Mouse (Mus musculus): Measurements from ENCODE around the gene Zfp692. TPM values are rescaled to one million over a fixed set of nuclear protein-coding genes. Genes with fewer than 3 reads are reported as not detected.

The Zfp692 gene
- total and polyA plus RNA-seq, 2 experiments from 2014 or later, result 19.7 to 27.8 TPM

DNA sequence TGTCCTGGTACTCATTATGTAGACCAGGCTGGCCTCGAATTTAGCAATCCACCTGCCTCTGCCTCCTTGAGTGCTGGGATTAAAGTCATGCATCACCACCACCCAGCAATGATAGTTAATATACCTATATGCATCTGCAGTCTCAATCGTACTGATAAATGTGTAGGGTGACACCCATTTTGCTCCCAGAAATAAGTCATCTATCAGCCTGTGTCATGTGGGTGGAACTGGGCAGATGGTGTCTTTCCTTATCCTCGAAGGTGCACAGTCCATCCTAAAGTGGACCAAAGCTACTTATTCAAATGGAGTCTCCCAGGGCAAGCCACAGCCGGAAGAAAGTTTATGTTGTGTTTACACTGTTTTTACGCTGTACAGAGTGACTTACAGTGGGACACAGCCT, 44.3 kb downstream of the Zfp692 start:
- no peak overlapping the region for H3K9ac ChIP-seq (replicated peaks; ENCODE audit: low read length)
- H3K4me1 ChIP-seq (ENCODE audit: insufficient read depth, low read length), result no peaks in the 10 kb centered on the region

DNA sequence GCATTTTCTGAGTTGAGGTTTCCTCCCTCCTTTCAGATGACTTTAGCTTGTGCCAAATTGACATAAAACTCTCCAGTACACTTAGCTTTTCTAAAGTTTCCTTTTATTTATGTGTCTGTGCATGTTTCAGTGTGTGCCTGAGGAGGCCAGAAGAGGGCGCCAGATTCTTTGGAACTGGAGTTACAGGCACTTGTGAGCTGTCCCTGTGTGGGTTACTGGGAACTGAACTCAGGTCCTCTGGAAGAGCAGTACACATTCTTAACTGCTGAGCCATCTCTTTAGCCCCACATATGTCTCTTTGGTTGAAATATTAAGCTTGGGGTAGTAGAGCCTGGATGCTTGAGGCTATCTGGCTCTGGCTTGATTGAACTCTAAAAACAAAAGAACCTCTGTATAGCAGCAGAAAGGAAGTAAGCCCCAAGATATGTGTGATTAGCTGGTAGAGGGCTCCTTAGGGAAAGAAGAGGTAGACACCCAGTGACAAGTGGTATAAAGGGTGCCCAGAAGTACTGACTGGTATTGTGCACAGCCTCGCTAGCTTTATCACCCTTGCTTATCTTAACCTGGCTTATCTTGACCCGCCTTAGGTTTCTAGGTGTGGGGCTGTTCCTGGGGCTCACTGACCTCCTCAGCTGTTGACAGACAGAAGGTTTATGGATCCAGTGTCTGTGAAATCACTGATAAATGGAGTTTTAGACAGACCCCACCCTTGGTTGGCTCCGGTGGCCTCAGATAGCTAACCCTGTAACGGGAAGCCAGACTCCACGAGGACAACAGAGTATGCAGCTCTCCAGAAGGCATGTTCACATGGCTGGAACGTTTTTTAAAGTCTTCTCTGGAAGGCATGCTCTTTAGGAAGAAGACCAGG, 46.0 kb downstream of the Zfp692 start:
- H3K27me3 ChIP-seq (ENCODE audit: insufficient read depth, low read length), result no peaks in the 10 kb centered on the region
- no peaks in the 10 kb centered on the region for H3K9me3 ChIP-seq (ENCODE audit: low read length)
- no peak overlapping the region for H3K27ac ChIP-seq
- no peak overlapping the region for H3K9ac ChIP-seq (replicated peaks; ENCODE audit: low read length)
- 69% methylated on average over 7 of the region's 7 CpGs for WGBS
- ATAC-seq, result no peak
- H3K4me1 ChIP-seq (ENCODE audit: insufficient read depth, low read length), result no peaks in the 10 kb centered on the region
- TF ChIP-seq CTCF (IDR thresholded peaks at IDR 0.05; ENCODE audit: low read depth), result peak; percentile 21; the same call in 1 of the 2 replicates
- H3K4me2 ChIP-seq (ENCODE audit: low read depth, low read length), result no peak overlapping the region
- 0 out of 2 replicates have a peak, but pooled peaks cover 2% of the 10 kb centered on the region for H3K36me3 ChIP-seq (ENCODE audit: insufficient read depth, low read length)
- no peak for DNase-seq (ENCODE audit: low spot score)
- no peak overlapping the region for H3K4me3 ChIP-seq (ENCODE audit: low read length)

More for the DNA sequence above, 44.3 kb downstream of the Zfp692 start:
- 87% methylated on average over 5 of the region's 5 CpGs for WGBS
- Histone ChIP-seq H3K4me2 (ENCODE audit: low read depth, low read length) (no peak overlapping the region), H3K9me3 (ENCODE audit: low read length) (no peaks in the 10 kb centered on the region), H3K27ac (no peak overlapping the region), H3K27me3 (ENCODE audit: insufficient read depth, low read length) (no peaks in the 10 kb centered on the region), H3K4me3 (ENCODE audit: low read length) (no peak overlapping the region), H3K36me3 (ENCODE audit: insufficient read depth, low read length) (peaks cover 16% of the 10 kb centered on the region)
- ATAC-seq (no peak), DNase-seq (ENCODE audit: low spot score) (no peak)
- no peak for TF ChIP-seq CTCF (IDR thresholded peaks at IDR 0.05; ENCODE audit: low read depth)

- H3K9ac ChIP-seq (replicated peaks; ENCODE audit: low read length), result no peak overlapping the region
- WGBS, result 79% methylated on average over 3 of the region's 3 CpGs
- no peaks in the 10 kb centered on the region for H3K27me3 ChIP-seq (ENCODE audit: insufficient read depth, low read length)
- H3K4me3 ChIP-seq (ENCODE audit: low read length), result no peak overlapping the region
- no peaks in the 10 kb centered on the region for H3K9me3 ChIP-seq (ENCODE audit: low read length)
- no peak overlapping the region for H3K27ac ChIP-seq
- no peak overlapping the region for H3K4me2 ChIP-seq (ENCODE audit: low read depth, low read length)
- no peak for ATAC-seq
- no peaks in the 10 kb centered on the region for H3K4me1 ChIP-seq (ENCODE audit: insufficient read depth, low read length)
- TF ChIP-seq CTCF (IDR thresholded peaks at IDR 0.05; ENCODE audit: low read depth), result no peak
- no peak for DNase-seq (ENCODE audit: low spot score)
- no peaks in the 10 kb centered on the region for H3K36me3 ChIP-seq (ENCODE audit: insufficient read depth, low read length)
Measured at GRCm38 (mm10) chr11:58353709-58354108, 46.8 kb downstream of the Zfp692 start.

- H3K4me3 ChIP-seq (ENCODE audit: low read length), result no peak overlapping the region
- TF ChIP-seq CTCF (IDR thresholded peaks at IDR 0.05; ENCODE audit: low read depth), result no peak
- 68% methylated on average over 10 of the region's 10 CpGs for WGBS
Measured at GRCm38 (mm10) chr11:58354476-58354875, 47.6 kb downstream of the Zfp692 start.

GRCm38 (mm10) chr11:58354927-58355326, 48.1 kb downstream of the Zfp692 start:
- no peak overlapping the region for H3K27ac ChIP-seq
- no peak overlapping the region for H3K9ac ChIP-seq (replicated peaks; ENCODE audit: low read length)
- no peaks in the 10 kb centered on the region for H3K36me3 ChIP-seq (ENCODE audit: insufficient read depth, low read length)
- H3K9me3 ChIP-seq (ENCODE audit: low read length), result no peaks in the 10 kb centered on the region
- H3K27me3 ChIP-seq (ENCODE audit: insufficient read depth, low read length), result no peaks in the 10 kb centered on the region
- no peak overlapping the region for H3K4me3 ChIP-seq (ENCODE audit: low read length)
- WGBS, result 85% methylated on average over 3 of the region's 3 CpGs
- DNase-seq (ENCODE audit: low spot score), result no peak
- no peaks in the 10 kb centered on the region for H3K4me1 ChIP-seq (ENCODE audit: insufficient read depth, low read length)
- TF ChIP-seq CTCF (IDR thresholded peaks at IDR 0.05; ENCODE audit: low read depth), result no peak
- no peak overlapping the region for H3K4me2 ChIP-seq (ENCODE audit: low read depth, low read length)
- ATAC-seq, result no peak

More at GRCm38 (mm10) chr11:58354476-58354875, 47.6 kb downstream of the Zfp692 start:
- Histone ChIP-seq H3K36me3 (ENCODE audit: insufficient read depth, low read length) (no peaks in the 10 kb centered on the region), H3K9me3 (ENCODE audit: low read length) (no peaks in the 10 kb centered on the region), H3K27ac (no peak overlapping the region), H3K9ac (replicated peaks; ENCODE audit: low read length) (no peak overlapping the region), H3K27me3 (ENCODE audit: insufficient read depth, low read length) (no peaks in the 10 kb centered on the region), H3K4me2 (ENCODE audit: low read depth, low read length) (no peak overlapping the region), H3K4me1 (ENCODE audit: insufficient read depth, low read length) (no peaks in the 10 kb centered on the region)
- DNase-seq (ENCODE audit: low spot score) (no peak), ATAC-seq (no peak)

DNA sequence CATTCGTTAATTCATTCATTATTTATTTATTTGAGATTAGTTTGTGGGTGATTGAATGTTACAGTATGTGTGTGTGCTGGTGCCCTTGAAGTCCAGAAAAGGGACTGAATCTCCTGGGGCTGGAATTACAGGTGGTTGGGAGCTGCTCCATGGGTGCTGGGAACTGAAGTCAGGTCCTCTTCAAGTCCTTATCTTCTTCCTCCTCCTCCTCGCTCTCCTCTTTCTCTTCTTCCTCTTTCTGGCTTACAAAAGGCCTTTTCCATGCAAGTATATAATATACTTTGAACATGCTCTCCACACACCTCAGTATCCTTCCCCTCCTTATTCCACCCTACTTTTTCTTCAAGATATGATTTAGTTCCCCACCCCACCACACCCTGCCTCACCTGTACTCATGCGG, 50.2 kb downstream of the Zfp692 start:
- no peak overlapping the region for H3K9ac ChIP-seq (replicated peaks; ENCODE audit: low read length)
- no peaks in the 10 kb centered on the region for H3K27me3 ChIP-seq (ENCODE audit: insufficient read depth, low read length)
- WGBS, result 91% methylated on average over 3 of the region's 3 CpGs
- no peak overlapping the region for H3K27ac ChIP-seq
- no peaks in the 10 kb centered on the region for H3K9me3 ChIP-seq (ENCODE audit: low read length)
- H3K4me2 ChIP-seq (ENCODE audit: low read depth, low read length), result no peak overlapping the region
- H3K4me1 ChIP-seq (ENCODE audit: insufficient read depth, low read length), result no peaks in the 10 kb centered on the region
- ATAC-seq, result no peak
- no peak overlapping the region for H3K4me3 ChIP-seq (ENCODE audit: low read length)
- DNase-seq (ENCODE audit: low spot score), result no peak
- no peaks in the 10 kb centered on the region for H3K36me3 ChIP-seq (ENCODE audit: insufficient read depth, low read length)
- TF ChIP-seq CTCF (IDR thresholded peaks at IDR 0.05; ENCODE audit: low read depth), result no peak
